Mouse (Mus musculus) c-Kit-positive CD71-positive TER-119-negative erythroid progenitor cells, embryonic 14.5 days (primary cell): ENCODE results near the gene Teddm1b.

Experiments
- DNase-seq: peaks from one replicate; pipeline ENCODE4 v3.0.0-alpha.2; 2013; ENCODE audit warnings: low read depth

The Teddm1b gene

GRCm38 (mm10) chr1:153903006-153903405 is 28.9 kb downstream of the Teddm1b start:
- DNase-seq, result no peak

DNA sequence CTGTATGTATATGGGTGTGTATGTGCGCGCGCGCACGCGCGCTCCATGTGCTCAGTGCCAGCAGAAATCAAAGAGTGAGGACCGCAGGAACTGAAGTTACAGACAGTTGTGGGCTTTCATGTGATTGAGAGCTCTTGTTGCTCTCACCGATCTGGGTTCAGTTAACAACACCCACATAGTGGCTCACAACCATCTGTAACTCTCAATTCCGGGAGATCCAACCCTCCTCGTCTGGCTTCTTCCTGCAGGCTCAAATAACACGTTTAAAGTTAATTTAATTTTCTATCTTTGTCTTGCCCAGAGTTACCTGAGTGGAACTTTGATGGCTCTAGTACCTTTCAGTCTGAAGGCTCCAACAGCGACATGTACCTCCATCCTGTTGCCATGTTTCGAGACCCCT is 30.1 kb downstream of the Teddm1b start:
- DNase-seq, result no peak

- DNase-seq, result no peak
Observed at GRCm38 (mm10) chr1:153905884-153906283, 31.7 kb downstream of the Teddm1b start.

- DNase-seq, result no peak
Observed at GRCm38 (mm10) chr1:153908208-153908607, 34.1 kb downstream of the Teddm1b start.

DNA sequence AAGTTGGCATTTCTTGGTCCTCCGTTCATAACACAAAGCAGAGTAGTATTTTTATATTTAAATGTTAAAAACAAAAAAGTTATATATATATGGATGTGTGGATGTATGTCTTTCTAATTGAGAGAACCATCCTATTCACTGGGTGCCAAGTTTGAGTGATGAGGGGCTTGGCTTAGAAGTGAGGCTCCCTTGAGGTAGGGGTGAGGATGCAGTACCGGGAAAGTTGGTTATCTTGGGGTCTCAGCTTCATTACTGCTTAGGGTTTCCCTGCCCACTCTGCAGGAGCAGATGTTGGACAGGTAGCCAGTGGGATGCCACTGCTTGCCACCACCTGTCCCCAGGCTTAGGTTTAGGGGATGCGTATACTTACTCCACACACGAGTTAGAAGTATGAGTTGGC is 34.6 kb downstream of the Teddm1b start:
- no peak for DNase-seq

DNA sequence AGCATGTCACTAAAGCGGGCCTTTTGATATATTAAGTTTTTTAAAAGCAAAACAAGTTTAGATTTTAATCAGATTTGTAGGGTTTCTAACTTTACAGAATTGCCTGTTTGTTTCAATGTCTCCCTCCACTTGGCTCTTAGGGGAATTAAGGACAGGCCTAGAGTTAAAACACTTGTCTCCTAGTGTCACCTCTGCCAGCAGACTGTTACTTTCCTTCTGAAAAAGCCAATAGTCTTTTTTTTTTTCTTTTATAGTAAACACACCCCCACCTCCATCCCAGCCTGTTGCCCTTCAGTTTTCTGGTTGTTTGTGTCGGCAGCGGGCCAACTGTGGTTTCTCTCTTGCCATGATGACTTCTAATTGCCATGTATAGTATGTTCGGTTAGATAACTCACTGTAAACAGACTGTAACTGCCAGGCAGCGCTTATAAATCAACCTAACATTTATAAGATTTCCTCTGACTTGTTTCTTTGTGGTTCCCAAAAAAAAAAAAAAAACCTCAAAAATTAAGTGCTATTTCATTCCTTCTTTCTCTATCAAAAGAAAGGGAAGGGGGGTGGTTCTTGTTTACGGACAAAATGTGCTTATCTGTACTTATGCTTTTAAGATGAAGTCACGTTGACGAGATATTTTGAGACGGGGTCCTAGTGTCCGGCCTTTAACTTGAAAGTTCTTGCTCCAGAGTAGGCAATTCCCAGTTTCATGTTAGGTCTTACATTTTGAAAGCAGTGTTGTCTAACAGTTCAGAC is 35.2 kb downstream of the Teddm1b start:
- DNase-seq, result no peak

GRCm38 (mm10) chr1:153909963-153910291 is 35.8 kb downstream of the Teddm1b start:
- DNase-seq, result no peak

GRCm38 (mm10) chr1:153910423-153910822 is 36.3 kb downstream of the Teddm1b start:
- no peak for DNase-seq

- DNase-seq, result no peak
Observed at GRCm38 (mm10) chr1:153911276-153911795, 37.2 kb downstream of the Teddm1b start.

DNA sequence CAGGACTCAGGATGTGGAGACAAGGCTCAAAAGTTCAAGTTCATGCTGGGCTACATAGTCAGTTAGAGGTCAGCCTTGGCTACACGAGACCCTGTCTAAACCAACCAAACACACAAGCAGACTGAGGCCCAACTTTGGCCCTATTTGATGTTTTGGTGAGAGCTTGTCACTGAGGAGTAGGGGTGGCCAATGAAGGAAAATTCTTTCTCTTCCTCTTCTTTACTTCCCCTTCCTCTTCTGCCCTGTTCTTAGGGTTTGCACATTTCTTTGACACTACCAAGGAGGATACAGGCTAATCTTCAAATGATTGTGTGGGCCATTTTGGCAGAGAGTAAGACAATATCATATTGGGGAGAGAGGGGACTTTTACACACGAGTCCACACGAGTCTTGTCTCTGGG is 39.7 kb downstream of the Teddm1b start:
- no peak for DNase-seq

- DNase-seq, result no peak
Observed at GRCm38 (mm10) chr1:153918521-153919206, 44.5 kb downstream of the Teddm1b start.

GRCm38 (mm10) chr1:153921642-153922041 is 47.5 kb downstream of the Teddm1b start:
- DNase-seq, result no peak

DNA sequence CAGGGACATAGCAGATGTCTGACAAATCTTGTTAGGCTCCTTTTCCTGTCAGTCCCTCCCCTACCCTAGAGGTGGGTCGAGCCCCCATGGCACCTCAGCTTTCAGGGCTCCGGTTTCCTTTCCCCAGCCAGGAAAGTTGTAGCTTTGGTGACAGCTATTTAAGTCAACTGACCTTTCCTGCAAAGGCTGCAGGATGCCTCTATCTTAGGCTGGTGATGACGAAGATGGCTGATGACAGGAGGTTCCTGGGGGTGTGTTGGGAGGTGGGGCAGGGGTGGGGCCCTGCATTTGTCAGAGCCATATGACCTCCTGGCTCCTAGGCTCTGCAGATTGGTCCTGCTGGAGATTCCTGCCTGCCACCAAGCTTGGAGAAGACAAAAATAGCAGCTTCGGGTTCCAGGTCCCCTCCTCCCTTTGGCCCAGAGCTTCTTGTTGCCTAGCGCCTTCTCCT is 48.5 kb downstream of the Teddm1b start:
- DNase-seq, result no peak

- no peak for DNase-seq
Observed at GRCm38 (mm10) chr1:153924395-153925385, 50.5 kb downstream of the Teddm1b start.
